Mouse (Mus musculus) erythroblast, embryonic 14.5 days (primary cell): ENCODE measurements around the gene Plekhf1.

ENCODE experiments used
- GATA1 ChIP-seq: IDR thresholded peaks from 2 replicates; pipeline ENCODE4 v1.6.1; 2012; ENCODE audit warnings: low read length, inconsistent platforms, mixed read lengths
- TAL1 ChIP-seq: IDR thresholded peaks from 3 replicates; pipeline ENCODE4 v1.6.1; 2012; ENCODE audit warnings: low read length, inconsistent platforms, mixed read lengths

DNA sequence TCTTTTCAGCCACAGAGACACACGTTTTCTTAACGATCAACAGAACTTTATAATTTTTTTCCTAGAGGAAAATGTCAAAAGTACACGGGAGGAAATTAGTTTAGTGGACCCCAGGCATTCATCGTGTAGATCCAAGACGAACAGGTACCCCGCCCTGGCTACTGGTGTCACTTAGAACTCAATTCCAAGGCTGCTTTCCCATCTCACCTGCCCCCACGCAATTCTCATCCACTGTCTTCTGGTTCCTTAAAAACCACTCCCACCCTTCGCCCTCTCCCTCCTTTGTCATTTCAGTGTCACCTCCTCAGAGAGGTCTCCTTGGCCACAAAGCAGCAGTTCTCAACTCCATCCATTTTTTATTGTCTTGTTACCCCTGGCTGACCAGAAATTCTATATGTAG is 513 bp upstream of the Plekhf1 start:
- TF ChIP-seq GATA1 (no peak), TAL1 (no peak)
